Mouse (Mus musculus) urinary bladder, postnatal 36 days (tissue): Measurements from ENCODE around the gene Zfp319.

Experiments used
- DNase-seq, 2 experiments: peaks; one replicate each; pipeline ENCODE4 v3.0.0; 2022; ENCODE audit warnings: low spot score in 2 of 2, mixed read lengths in 1 of 2

Gene Zfp319

GRCm38 (mm10) chr8:95351461-95351860 lies 19.7 kb upstream of the Zfp319 start:
- no peak for DNase-seq

GRCm38 (mm10) chr8:95348811-95349630 lies 17.3 kb upstream of the Zfp319 start:
- peak in 1 of 2 experiments; percentile 69 for DNase-seq

- no peak for DNase-seq
Measured at GRCm38 (mm10) chr8:95348356-95348755, 16.6 kb upstream of the Zfp319 start.

GRCm38 (mm10) chr8:95346643-95347545 lies 15.1 kb upstream of the Zfp319 start:
- DNase-seq: peak; percentile 47 to 60

- DNase-seq: no peak
Measured at GRCm38 (mm10) chr8:95344668-95345067, 12.9 kb upstream of the Zfp319 start.

GRCm38 (mm10) chr8:95341721-95342120 lies 10.0 kb upstream of the Zfp319 start:
- peak; percentile 34 to 36 for DNase-seq

GRCm38 (mm10) chr8:95336363-95336762 lies 4.6 kb upstream of the Zfp319 start:
- DNase-seq: no peak

- DNase-seq: no peak
Measured at GRCm38 (mm10) chr8:95335706-95336105, 4.0 kb upstream of the Zfp319 start.

GRCm38 (mm10) chr8:95332437-95333199 lies 868 bp upstream of the Zfp319 start:
- DNase-seq: no peak

GRCm38 (mm10) chr8:95331156-95331719 lies 512 bp downstream of the Zfp319 start:
- no peak for DNase-seq

GRCm38 (mm10) chr8:95330367-95330766 lies 1.4 kb downstream of the Zfp319 start:
- no peak for DNase-seq

- DNase-seq: no peak
Measured at GRCm38 (mm10) chr8:95327866-95328465, 3.8 kb downstream of the Zfp319 start.

- DNase-seq: no peak
Measured at GRCm38 (mm10) chr8:95326822-95327221, 4.9 kb downstream of the Zfp319 start.

GRCm38 (mm10) chr8:95324646-95325045 lies 7.1 kb downstream of the Zfp319 start:
- no peak for DNase-seq

- no peak for DNase-seq
Measured at GRCm38 (mm10) chr8:95323201-95323600, 8.5 kb downstream of the Zfp319 start.

- DNase-seq: peak; percentile 67 to 76
Measured at GRCm38 (mm10) chr8:95320224-95321139, 11.3 kb downstream of the Zfp319 start.

GRCm38 (mm10) chr8:95315350-95315749 lies 16.4 kb downstream of the Zfp319 start:
- DNase-seq: no peak

GRCm38 (mm10) chr8:95314707-95315106 lies 17.0 kb downstream of the Zfp319 start:
- DNase-seq: no peak

GRCm38 (mm10) chr8:95313857-95314256 lies 17.9 kb downstream of the Zfp319 start:
- DNase-seq: no peak

- no peak for DNase-seq
Measured at GRCm38 (mm10) chr8:95312836-95313235, 18.9 kb downstream of the Zfp319 start.
